In the genomic region with DNA sequence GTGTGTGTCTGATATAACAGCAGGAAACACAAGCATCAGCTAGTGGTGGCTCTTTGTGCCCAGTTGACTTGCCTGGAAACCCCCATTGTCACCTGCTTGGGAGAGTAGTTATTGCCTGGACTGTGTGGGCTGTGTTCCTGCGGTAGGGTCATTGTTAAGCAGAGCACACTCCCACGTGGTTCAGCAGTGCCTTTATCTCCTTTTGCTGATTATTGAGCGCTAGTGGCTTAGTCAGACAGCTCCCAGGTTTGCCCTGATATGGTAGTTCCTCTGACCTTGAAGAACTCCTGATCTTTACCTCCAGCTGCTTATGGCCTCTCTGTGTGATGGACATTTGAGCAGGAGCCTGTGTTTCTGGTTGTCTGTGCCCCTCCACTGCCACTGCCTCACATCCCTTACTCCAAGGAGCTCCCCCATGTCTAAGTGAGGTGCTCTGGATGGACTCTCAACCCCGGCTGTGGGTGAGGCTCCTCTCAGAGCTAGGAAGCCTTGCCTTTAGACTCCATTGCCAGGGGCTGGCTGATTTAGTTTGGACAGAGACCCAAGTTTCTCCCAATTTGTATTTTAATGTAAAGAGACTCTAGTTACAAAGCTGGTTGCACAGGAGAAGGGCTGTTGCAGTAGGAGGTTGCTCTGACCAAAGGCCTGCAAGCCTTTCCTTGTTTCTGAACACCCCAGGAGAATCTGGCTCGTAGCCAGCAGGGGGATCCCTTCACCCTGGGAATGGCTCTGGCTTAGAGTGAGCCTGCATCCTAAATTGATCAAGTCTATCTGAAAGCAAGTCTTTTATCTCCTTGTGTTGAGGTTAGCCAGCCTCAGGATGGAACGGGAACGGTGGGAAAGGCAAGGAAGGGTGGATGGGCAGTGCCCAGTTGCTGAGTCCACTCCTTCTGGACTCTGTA, we compare ENCODE assay signal across 9 mouse cellular contexts. TPM values are rescaled to one million over a fixed set of nuclear protein-coding genes. Genes with fewer than 3 reads are reported as not detected.
A peak's percentile ranks its signal among the peaks of the same experiment; 100 is the strongest.
DNase-seq lines count a peak whose midpoint lies in the region; ATAC-seq lines count a peak whose summit lies in the region.
"Had no signal": no experiment of that assay in that cellular context is flagged by ENCODE, and none has a peak within 500 bp of the region (broad histone marks: within the 10 kb centered on the region; RNA-seq: fewer than 3 reads in every experiment).

No protein-coding gene starts in this region.

- H3K4me3 ChIP-seq in hindbrain, embryonic 10.5 days, result no peak overlapping the region
- H3K4me3 ChIP-seq in hindbrain, embryonic 13.5 days, result no peak overlapping the region
- H3K4me3 ChIP-seq in midbrain, embryonic 11.5 days (ENCODE audit: low read depth, low read length), result no peak overlapping the region

- no peak overlapping the region for H3K4me2 ChIP-seq in hindbrain, embryonic 13.5 days
- H3K4me2 ChIP-seq in midbrain, embryonic 11.5 days, result no peak overlapping the region

- H3K27me3 ChIP-seq in hindbrain, embryonic 10.5 days (ENCODE audit: insufficient read depth, poor library complexity, severe bottlenecking), result no peaks in the 10 kb centered on the region
- H3K27me3 ChIP-seq in hindbrain, embryonic 13.5 days, result no peaks in the 10 kb centered on the region
- H3K27me3 ChIP-seq in midbrain, embryonic 11.5 days (ENCODE audit: control insufficient read depth, insufficient read depth, low read length), result no peaks in the 10 kb centered on the region

- DNase-seq in hindbrain, embryonic 10.5 days (ENCODE audit: low spot score), result peak; percentile 41
- DNase-seq in ES-CJ7 (ENCODE audit: low read depth, low spot score), result peak; percentile 52
- peak; percentile 44 for DNase-seq in forelimb bud, embryonic 11.5 days (ENCODE audit: low read depth, low spot score)
- peak; percentile 86 for DNase-seq in midbrain, embryonic 11.5 days (ENCODE audit: low spot score, missing footprints)
- DNase-seq in adrenal gland, postnatal 36 days, result no peak
- DNase-seq in layer of hippocampus, adult 8-10 months (ENCODE audit: low spot score in 2 of 2), result no peak
- no peak for DNase-seq in right cerebral cortex, adult 2 months (ENCODE audit: low spot score in 2 of 2)
- DNase-seq: lung, postnatal 10 days had no signal

- H3K9ac ChIP-seq in hindbrain, embryonic 13.5 days, result no peak overlapping the region
- no peak overlapping the region for H3K9ac ChIP-seq in midbrain, embryonic 11.5 days (ENCODE audit: low read length)

- no peak overlapping the region for H3K27ac ChIP-seq in hindbrain, embryonic 10.5 days
- no peak overlapping the region for H3K27ac ChIP-seq in hindbrain, embryonic 13.5 days
- no peak overlapping the region for H3K27ac ChIP-seq in midbrain, embryonic 11.5 days (ENCODE audit: low read depth, low read length)

- ATAC-seq in hindbrain, embryonic 13.5 days (ENCODE audit: low FRiP score), result no peak
- no peak for ATAC-seq in midbrain, embryonic 11.5 days (ENCODE audit: low FRiP score)

- H3K4me1 ChIP-seq in hindbrain, embryonic 10.5 days (replicated peaks), result no peaks in the 10 kb centered on the region
- peaks cover 11% of the 10 kb centered on the region; the same call in 1 of the 2 replicates for H3K4me1 ChIP-seq in hindbrain, embryonic 13.5 days (replicated peaks)
- no peaks in the 10 kb centered on the region for H3K4me1 ChIP-seq in midbrain, embryonic 11.5 days (ENCODE audit: control insufficient read depth, insufficient read depth, low read length)

- H3K9me3 ChIP-seq in hindbrain, embryonic 10.5 days, result no peaks in the 10 kb centered on the region
- no peaks in the 10 kb centered on the region for H3K9me3 ChIP-seq in hindbrain, embryonic 13.5 days
- no peaks in the 10 kb centered on the region for H3K9me3 ChIP-seq in midbrain, embryonic 11.5 days (ENCODE audit: control insufficient read depth, low read length)

- peaks cover 57% of the 10 kb centered on the region for H3K36me3 ChIP-seq in hindbrain, embryonic 10.5 days
- H3K36me3 ChIP-seq in hindbrain, embryonic 13.5 days, result peaks cover 12% of the 10 kb centered on the region
- H3K36me3 ChIP-seq in midbrain, embryonic 11.5 days (ENCODE audit: control insufficient read depth, insufficient read depth, low read length), result peaks cover 2% of the 10 kb centered on the region

- 61% methylated on average over 7 of the region's 7 CpGs for WGBS in hindbrain, embryonic 10.5 days
- WGBS in hindbrain, embryonic 13.5 days, result 49% methylated on average over 7 of the region's 7 CpGs
- 55% methylated on average over 7 of the region's 7 CpGs for WGBS in midbrain, embryonic 11.5 days

RNA-seq across cellular contexts. Expression of a gene that starts 12.6 kb away (rescaled TPM):
- 43.9 and 47.5 TPM in 2 replicates for polyA plus RNA-seq in hindbrain, embryonic 10.5 days (2016; fragmentation: Nextera tagmentation; extraction: Ambion mirVana)
- polyA plus RNA-seq in hindbrain, embryonic 13.5 days (2015; fragmentation: Nextera tagmentation; extraction: Ambion mirVana), result 19.7 and 21.7 TPM in 2 replicates
- polyA plus RNA-seq in midbrain, embryonic 11.5 days (2014; fragmentation: Nextera tagmentation; extraction: Ambion mirVana), result 28.4 and 33.0 TPM in 2 replicates
- total RNA-seq in adrenal gland, postnatal 36 days (2021), result 10 to 100 TPM; 61.8 to 69.2 TPM
- 10 to 100 TPM; 45.2 to 52.9 (median 46.9) TPM for total RNA-seq in layer of hippocampus, adult 8-10 months (2022)

RNA-seq across cellular contexts. Expression of a gene that starts 30.3 kb away (rescaled TPM):
- 77.9 and 102 TPM in 2 replicates for polyA plus RNA-seq in hindbrain, embryonic 10.5 days (2016; fragmentation: Nextera tagmentation; extraction: Ambion mirVana)
- 41.3 and 43.4 TPM in 2 replicates for polyA plus RNA-seq in hindbrain, embryonic 13.5 days (2015; fragmentation: Nextera tagmentation; extraction: Ambion mirVana)
- polyA plus RNA-seq in midbrain, embryonic 11.5 days (2014; fragmentation: Nextera tagmentation; extraction: Ambion mirVana), result 70.1 and 70.2 TPM in 2 replicates
- total RNA-seq in adrenal gland, postnatal 36 days (2021), result 10 to 100 TPM; 24.7 to 29.5 TPM
- total RNA-seq in layer of hippocampus, adult 8-10 months (2022), result 10 to 100 TPM; 22.7 to 25.3 (median 23.5) TPM

Comparison
In these comparisons a context has a peak if more than half of its experiments do, and no peak if none do; other contexts are left out.
1. DNase-seq: peak in hindbrain, embryonic 10.5 days (single experiment), ES-CJ7 (single experiment), forelimb bud, embryonic 11.5 days (single experiment) and midbrain, embryonic 11.5 days (single experiment); none in adrenal gland, postnatal 36 days (0 of 2), layer of hippocampus, adult 8-10 months (0 of 2) and right cerebral cortex, adult 2 months (0 of 2).